Mouse (Mus musculus): ENCODE measurements around the gene Pipox. TPM values are rescaled to one million over a fixed set of nuclear protein-coding genes. Genes with fewer than 3 reads are reported as not detected.

Gene Pipox
- polyA plus RNA-seq, 1 experiment from 2014 or later, result 48.9 TPM

GRCm38 (mm10) chr11:77840523-77841245, 53.2 kb downstream of the Pipox start:
- DNase-seq, result no peak
- Histone ChIP-seq H3K27me3 (ENCODE audit: insufficient read depth, low read length) (no peaks in the 10 kb centered on the region), H3K4me1 (ENCODE audit: insufficient read depth) (no peaks in the 10 kb centered on the region), H3K27ac (ENCODE audit: low read depth) (no peak overlapping the region), H3K4me3 (ENCODE audit: low read depth, low read length) (no peak overlapping the region), H3K9me3 (ENCODE audit: low read length) (no peaks in the 10 kb centered on the region), H3K36me3 (replicated peaks; ENCODE audit: insufficient read depth, low read length) (peaks cover 83% of the 10 kb centered on the region), H3K4me2 (ENCODE audit: low read depth, low read length) (no peak overlapping the region), H3K9ac (replicated peaks) (no peak overlapping the region)
- TF ChIP-seq EP300 (IDR thresholded peaks at IDR 0.05; ENCODE audit: low read depth) (no peak), CTCF (IDR thresholded peaks at IDR 0.05; ENCODE audit: low read depth) (no peak)
- no peak for ATAC-seq
- 86% methylated on average over 16 of the region's 16 CpGs for WGBS (ENCODE audit: insufficient replicate concordance)

GRCm38 (mm10) chr11:77837856-77838255, 56.0 kb downstream of the Pipox start:
- Histone ChIP-seq H3K27ac (ENCODE audit: low read depth) (no peak overlapping the region), H3K4me1 (ENCODE audit: insufficient read depth) (no peaks in the 10 kb centered on the region), H3K27me3 (ENCODE audit: insufficient read depth, low read length) (no peaks in the 10 kb centered on the region), H3K36me3 (replicated peaks; ENCODE audit: insufficient read depth, low read length) (peaks cover 76% of the 10 kb centered on the region), H3K9ac (replicated peaks) (no peak overlapping the region), H3K9me3 (ENCODE audit: low read length) (no peaks in the 10 kb centered on the region), H3K4me3 (ENCODE audit: low read depth, low read length) (no peak overlapping the region), H3K4me2 (ENCODE audit: low read depth, low read length) (no peak overlapping the region)
- DNase-seq, result no peak
- ATAC-seq, result no peak
- TF ChIP-seq EP300 (IDR thresholded peaks at IDR 0.05; ENCODE audit: low read depth), result no peak
- no peak for TF ChIP-seq CTCF (IDR thresholded peaks at IDR 0.05; ENCODE audit: low read depth)
- WGBS (ENCODE audit: insufficient replicate concordance), result 84% methylated on average over 5 of the region's 5 CpGs

GRCm38 (mm10) chr11:77836751-77837150, 57.1 kb downstream of the Pipox start:
- H3K27ac ChIP-seq (ENCODE audit: low read depth), result no peak overlapping the region
- H3K9me3 ChIP-seq (ENCODE audit: low read length), result no peaks in the 10 kb centered on the region
- no peak for ATAC-seq
- no peaks in the 10 kb centered on the region for H3K4me1 ChIP-seq (ENCODE audit: insufficient read depth)
- H3K36me3 ChIP-seq (replicated peaks; ENCODE audit: insufficient read depth, low read length), result peaks cover 73% of the 10 kb centered on the region
- no peak for TF ChIP-seq CTCF (IDR thresholded peaks at IDR 0.05; ENCODE audit: low read depth)
- no peak overlapping the region for H3K4me2 ChIP-seq (ENCODE audit: low read depth, low read length)
- WGBS (ENCODE audit: insufficient replicate concordance), result 73% methylated on average over 4 of the region's 4 CpGs
- H3K4me3 ChIP-seq (ENCODE audit: low read depth, low read length), result no peak overlapping the region
- DNase-seq, result no peak
- no peak overlapping the region for H3K9ac ChIP-seq (replicated peaks)
- no peaks in the 10 kb centered on the region for H3K27me3 ChIP-seq (ENCODE audit: insufficient read depth, low read length)

GRCm38 (mm10) chr11:77836290-77836689, 57.6 kb downstream of the Pipox start:
- no peaks in the 10 kb centered on the region for H3K27me3 ChIP-seq (ENCODE audit: insufficient read depth, low read length)
- ATAC-seq (no peak), DNase-seq (no peak)
- WGBS (ENCODE audit: insufficient replicate concordance), result 89% methylated on average over 5 of the region's 5 CpGs
- no peak overlapping the region for H3K4me3 ChIP-seq (ENCODE audit: low read depth, low read length)
- no peaks in the 10 kb centered on the region for H3K9me3 ChIP-seq (ENCODE audit: low read length)
- peaks cover 72% of the 10 kb centered on the region for H3K36me3 ChIP-seq (replicated peaks; ENCODE audit: insufficient read depth, low read length)
- TF ChIP-seq EP300 (IDR thresholded peaks at IDR 0.05; ENCODE audit: low read depth), result no peak
- no peak for TF ChIP-seq CTCF (IDR thresholded peaks at IDR 0.05; ENCODE audit: low read depth)
- no peak overlapping the region for H3K27ac ChIP-seq (ENCODE audit: low read depth)
- H3K4me1 ChIP-seq (ENCODE audit: insufficient read depth), result no peaks in the 10 kb centered on the region
- H3K9ac ChIP-seq (replicated peaks), result no peak overlapping the region
- H3K4me2 ChIP-seq (ENCODE audit: low read depth, low read length), result no peak overlapping the region

- TF ChIP-seq CTCF (IDR thresholded peaks at IDR 0.05; ENCODE audit: low read depth), result peak; percentile 56
- TF ChIP-seq EP300 (IDR thresholded peaks at IDR 0.05; ENCODE audit: low read depth), result no peak
- Histone ChIP-seq H3K9ac (replicated peaks) (no peak overlapping the region), H3K4me3 (ENCODE audit: low read depth, low read length) (no peak overlapping the region), H3K27ac (ENCODE audit: low read depth) (no peak overlapping the region), H3K9me3 (ENCODE audit: low read length) (no peaks in the 10 kb centered on the region), H3K4me1 (ENCODE audit: insufficient read depth) (no peaks in the 10 kb centered on the region), H3K27me3 (ENCODE audit: insufficient read depth, low read length) (no peaks in the 10 kb centered on the region), H3K36me3 (replicated peaks; ENCODE audit: insufficient read depth, low read length) (peaks cover 69% of the 10 kb centered on the region), H3K4me2 (ENCODE audit: low read depth, low read length) (no peak overlapping the region)
- ATAC-seq (no peak), DNase-seq (no peak)
- WGBS (ENCODE audit: insufficient replicate concordance), result 86% methylated on average over 3 of the region's 3 CpGs
Measured at GRCm38 (mm10) chr11:77835109-77835508, 58.8 kb downstream of the Pipox start.

- no peak for DNase-seq
- no peak for TF ChIP-seq EP300 (IDR thresholded peaks at IDR 0.05; ENCODE audit: low read depth)
- TF ChIP-seq CTCF (IDR thresholded peaks at IDR 0.05; ENCODE audit: low read depth), result no peak
- 78% methylated on average over 4 of the region's 4 CpGs for WGBS (ENCODE audit: insufficient replicate concordance)
- Histone ChIP-seq H3K4me3 (ENCODE audit: low read depth, low read length) (no peak overlapping the region), H3K4me2 (ENCODE audit: low read depth, low read length) (no peak overlapping the region), H3K9me3 (ENCODE audit: low read length) (no peaks in the 10 kb centered on the region), H3K27me3 (ENCODE audit: insufficient read depth, low read length) (no peaks in the 10 kb centered on the region), H3K36me3 (replicated peaks; ENCODE audit: insufficient read depth, low read length) (peaks cover 75% of the 10 kb centered on the region), H3K27ac (ENCODE audit: low read depth) (no peak overlapping the region), H3K9ac (replicated peaks) (no peak overlapping the region), H3K4me1 (ENCODE audit: insufficient read depth) (no peaks in the 10 kb centered on the region)
- ATAC-seq, result no peak
Measured at GRCm38 (mm10) chr11:77832541-77832940, 61.4 kb downstream of the Pipox start.
